Mouse (Mus musculus) G1E (cell line): ENCODE results near the gene Prkcq. TPM values are rescaled to one million over a fixed set of nuclear protein-coding genes. Genes with fewer than 3 reads are reported as not detected.

Experiments
- ATAC-seq: 2 replicates; pipeline ENCODE4 v1.8.0; 2016; ENCODE audit warnings: mild to moderate bottlenecking; ENCODE audit not compliant: insufficient number of reproducible peaks, poor library complexity, low FRiP score, severe bottlenecking; ENCODE audit errors: extremely low read depth
- DNase-seq: peaks from one replicate; pipeline ENCODE4 v3.0.0; 2012; ENCODE audit warnings: low spot score
- H3K27me3 ChIP-seq: 2 replicates; pipeline ENCODE4 v1.6.1; 2012; ENCODE audit warnings: mild to moderate bottlenecking, low read length, inconsistent platforms; ENCODE audit not compliant: insufficient read depth
- H3K36me3 ChIP-seq: replicated peaks from 2 replicates; pipeline ENCODE3; 2012; ENCODE audit warnings: mild to moderate bottlenecking, inconsistent platforms
- H3K4me1 ChIP-seq: 2 replicates; pipeline ENCODE4 v1.6.1; 2012; ENCODE audit warnings: low read depth, low read length, inconsistent platforms, mixed read lengths; ENCODE audit not compliant: insufficient read depth
- H3K4me3 ChIP-seq: 2 replicates; pipeline ENCODE4 v1.5.1; 2012; ENCODE audit warnings: low read depth, mild to moderate bottlenecking, inconsistent platforms, low read length, moderate library complexity, mixed read lengths
- H3K9me3 ChIP-seq: replicated peaks from 2 replicates; pipeline ENCODE4 v1.6.1; 2012; ENCODE audit warnings: inconsistent platforms
- CTCF ChIP-seq: IDR thresholded peaks from 2 replicates; pipeline ENCODE4 v1.5.1; 2012; ENCODE audit warnings: low read depth, low read length, inconsistent platforms, mixed read lengths
- GATA1 ChIP-seq: IDR thresholded peaks from 2 replicates; pipeline ENCODE4 v1.6.1; 2012; ENCODE audit warnings: borderline replicate concordance, low read length, inconsistent platforms, mixed read lengths
- GATA2 ChIP-seq: IDR thresholded peaks from 2 replicates; pipeline ENCODE4 v1.6.1; 2012; ENCODE audit warnings: low read depth, low read length, inconsistent platforms, borderline replicate concordance
- POLR2AphosphoS5 ChIP-seq: IDR thresholded peaks from 2 replicates; pipeline ENCODE4 v1.6.1; 2012; ENCODE audit warnings: low read depth, low read length, inconsistent platforms; ENCODE audit not compliant: insufficient replicate concordance
- TAL1 ChIP-seq: conservative IDR thresholded peaks from 2 replicates; pipeline ENCODE4 v1.6.1; 2012; ENCODE audit warnings: low read depth, low read length, inconsistent platforms, mixed read lengths
- polyA plus RNA-seq: library from polyadenylated mRNA; stranded (reverse); fragments of >175 nt; gene quantifications from 2 replicates; pipeline ENCODE4 v1.2.3, GENCODE M21; 2012
- total RNA-seq, 2 experiments: library from RNA; stranded (forward) in 1 of 2; stranded (reverse) in 1 of 2; fragments of 200-1000 nt in 1 of 2; fragments of >200 nt in 1 of 2; fragmentation: Nextera tagmentation in 1 of 2; gene quantifications; 2 replicates each; pipeline ENCODE4 v1.2.3; 2014 to 2017

Gene Prkcq
- total and polyA plus RNA-seq, 3 experiments: 0.27 TPM; not detected in 2

DNA sequence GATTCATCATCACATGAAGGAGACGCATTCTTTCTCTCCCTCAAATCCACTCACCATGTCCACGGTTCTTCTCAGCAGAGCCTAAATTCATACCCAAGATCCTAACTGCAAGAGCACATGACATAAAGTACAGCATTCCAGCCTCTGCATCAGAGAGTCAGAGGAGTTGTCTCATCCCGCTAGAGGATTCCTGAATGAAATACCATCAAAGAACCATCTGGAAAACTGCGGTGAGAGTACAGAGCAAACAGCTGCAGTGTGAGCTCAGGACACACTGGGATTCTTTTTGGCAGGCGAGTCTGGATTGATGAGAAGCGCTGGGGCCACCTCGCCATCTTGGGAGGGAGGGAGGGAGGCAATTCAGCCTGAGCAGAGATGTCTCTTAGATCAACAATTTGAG lies 20.9 kb upstream of the Prkcq start:
- Histone ChIP-seq H3K4me1 (no peaks in the 10 kb centered on the region), H3K4me3 (no peak overlapping the region), H3K9me3 (no peaks in the 10 kb centered on the region), H3K36me3 (no peaks in the 10 kb centered on the region), H3K27me3 (no peaks in the 10 kb centered on the region)
- DNase-seq: no peak
- ATAC-seq: no peak
- no peak for TF ChIP-seq GATA1
- TF ChIP-seq GATA2: no peak
- no peak for TF ChIP-seq TAL1
- no peak for TF ChIP-seq POLR2AphosphoS5
- TF ChIP-seq CTCF: no peak

DNA sequence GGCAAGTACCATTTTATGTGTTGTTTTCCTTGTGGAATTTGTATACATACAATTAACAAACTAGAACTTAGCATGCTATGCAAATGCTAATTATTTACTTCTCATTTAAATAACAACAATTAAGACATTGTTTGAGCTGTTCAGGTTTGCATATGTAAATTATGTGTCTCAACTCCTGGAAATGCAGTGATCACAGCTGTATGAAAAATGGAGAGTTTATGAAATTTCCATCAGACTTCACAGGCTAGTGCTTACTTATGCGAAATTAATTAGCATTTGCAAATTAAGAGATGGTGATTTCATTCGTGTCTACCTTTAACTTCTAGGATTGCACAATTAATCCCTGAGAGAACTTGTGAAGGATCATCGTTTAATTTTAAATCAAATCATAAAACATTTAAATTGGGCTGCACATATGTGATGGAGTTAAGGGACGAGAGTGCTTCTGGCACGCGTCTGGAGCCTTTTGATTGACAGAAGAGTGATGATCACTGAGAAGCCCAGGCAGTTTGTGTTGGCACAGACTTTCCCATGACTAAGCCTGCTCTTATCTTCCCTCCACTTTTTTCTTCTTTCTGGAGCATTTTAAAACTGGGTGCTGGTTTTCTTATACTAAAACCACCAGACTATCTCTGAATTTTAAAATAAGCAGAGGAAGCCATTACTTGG lies 20.1 kb upstream of the Prkcq start:
- no peaks in the 10 kb centered on the region for H3K4me1 ChIP-seq
- TF ChIP-seq GATA1 (no peak), CTCF (no peak), TAL1 (no peak), GATA2 (no peak), POLR2AphosphoS5 (no peak)

DNA sequence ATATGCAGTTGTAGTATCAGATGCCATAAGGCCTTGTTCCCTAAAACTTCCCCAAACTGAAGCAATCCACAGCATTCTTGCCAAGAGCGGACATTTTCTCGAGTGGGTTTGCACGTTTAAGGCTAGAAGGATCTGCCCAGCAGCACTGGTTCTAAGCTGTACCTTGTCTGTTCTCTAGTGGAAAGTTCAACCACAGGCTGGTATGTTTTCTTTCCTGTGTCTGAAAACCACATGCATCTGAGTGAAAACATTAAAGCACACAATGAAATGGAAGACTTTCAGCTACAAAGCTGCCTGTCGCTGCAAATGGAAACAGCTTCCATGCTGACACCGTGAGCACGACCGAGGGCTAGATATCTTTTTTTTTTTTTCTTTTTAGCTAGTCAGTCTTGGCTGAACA lies 12.3 kb upstream of the Prkcq start:
- H3K4me1 ChIP-seq: no peaks in the 10 kb centered on the region

More for the DNA sequence above, 20.1 kb upstream of the Prkcq start:
- DNase-seq: no peak
- Histone ChIP-seq H3K9me3 (no peaks in the 10 kb centered on the region), H3K4me3 (no peak overlapping the region), H3K36me3 (no peaks in the 10 kb centered on the region), H3K27me3 (no peaks in the 10 kb centered on the region)
- no peak for ATAC-seq

DNA sequence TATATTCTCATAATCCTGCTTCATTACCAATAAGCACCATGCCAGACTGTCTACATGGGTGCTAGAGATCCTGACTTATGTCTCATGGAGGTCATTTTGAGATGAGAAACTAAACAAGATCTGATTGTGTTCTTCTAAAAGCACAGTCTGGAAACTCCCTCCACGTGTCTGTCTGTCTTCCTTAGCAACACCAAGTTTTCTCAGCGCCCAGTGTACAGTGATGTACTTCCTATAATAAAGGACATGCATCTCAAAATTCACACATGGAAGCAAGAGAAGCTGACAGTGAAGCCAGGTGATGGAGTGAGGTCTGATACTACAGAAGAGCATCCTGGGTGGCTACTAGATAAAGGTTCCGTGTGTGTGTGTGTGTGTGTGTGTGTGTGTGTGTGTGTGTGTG lies 11.2 kb upstream of the Prkcq start:
- H3K4me3 ChIP-seq: no peak overlapping the region
- ATAC-seq (no peak), DNase-seq (no peak)
- H3K9me3 ChIP-seq: no peaks in the 10 kb centered on the region
- TF ChIP-seq CTCF: no peak
- no peak for TF ChIP-seq GATA1
- no peak for TF ChIP-seq POLR2AphosphoS5
- H3K36me3 ChIP-seq: no peaks in the 10 kb centered on the region
- no peaks in the 10 kb centered on the region for H3K27me3 ChIP-seq
- no peaks in the 10 kb centered on the region for H3K4me1 ChIP-seq

More for the DNA sequence above, 12.3 kb upstream of the Prkcq start:
- Histone ChIP-seq H3K36me3 (no peaks in the 10 kb centered on the region), H3K4me3 (no peak overlapping the region), H3K27me3 (no peaks in the 10 kb centered on the region), H3K9me3 (no peaks in the 10 kb centered on the region)
- DNase-seq (no peak), ATAC-seq (no peak)
- TF ChIP-seq GATA2 (no peak), CTCF (no peak), POLR2AphosphoS5 (no peak), GATA1 (no peak), TAL1 (no peak)

DNA sequence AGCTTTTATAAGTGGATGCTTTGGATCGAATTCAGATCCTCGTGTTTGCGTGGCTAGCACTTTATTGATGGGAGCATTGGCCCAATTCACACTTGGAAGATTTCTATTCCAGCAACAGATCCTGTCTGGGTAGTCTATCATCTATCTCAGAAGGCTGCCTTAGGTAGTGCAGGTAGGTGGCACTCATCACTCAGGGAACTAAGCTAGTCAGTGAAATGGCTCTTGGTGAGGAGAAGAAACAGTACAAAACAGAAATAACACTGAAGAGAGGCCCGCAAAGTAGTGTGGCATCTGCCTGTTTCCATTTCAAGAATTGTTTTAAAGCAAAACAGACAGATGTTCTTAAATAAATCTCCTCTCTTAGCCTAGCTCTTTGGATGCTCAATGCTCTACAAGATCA lies 10.6 kb upstream of the Prkcq start:
- Histone ChIP-seq H3K4me3 (no peak overlapping the region), H3K9me3 (no peaks in the 10 kb centered on the region), H3K27me3 (no peaks in the 10 kb centered on the region), H3K36me3 (no peaks in the 10 kb centered on the region), H3K4me1 (no peaks in the 10 kb centered on the region)
- no peak for TF ChIP-seq GATA1
- DNase-seq: no peak
- no peak for ATAC-seq

DNA sequence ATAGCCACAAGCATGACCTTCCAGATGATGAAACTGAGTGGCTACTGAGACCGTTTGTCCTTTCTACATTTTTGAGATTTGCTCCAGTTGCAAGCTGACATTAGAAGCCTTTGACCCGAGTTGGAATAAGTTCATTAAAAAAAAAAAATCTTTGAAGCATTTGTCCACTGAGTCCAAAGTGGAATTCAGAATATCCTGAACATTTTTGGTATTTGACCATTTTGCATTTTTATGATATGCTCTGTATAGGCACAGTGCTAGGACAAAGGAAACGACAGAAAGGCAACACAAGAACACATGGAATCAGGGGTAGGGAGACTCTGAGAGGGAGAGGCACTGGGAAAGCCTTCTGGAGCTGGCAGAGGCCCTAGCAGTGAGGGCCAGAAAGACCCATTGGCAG lies 9.2 kb upstream of the Prkcq start:
- TF ChIP-seq TAL1: no peak
- no peak for TF ChIP-seq POLR2AphosphoS5
- no peak for TF ChIP-seq GATA2
- TF ChIP-seq GATA1: no peak

DNA sequence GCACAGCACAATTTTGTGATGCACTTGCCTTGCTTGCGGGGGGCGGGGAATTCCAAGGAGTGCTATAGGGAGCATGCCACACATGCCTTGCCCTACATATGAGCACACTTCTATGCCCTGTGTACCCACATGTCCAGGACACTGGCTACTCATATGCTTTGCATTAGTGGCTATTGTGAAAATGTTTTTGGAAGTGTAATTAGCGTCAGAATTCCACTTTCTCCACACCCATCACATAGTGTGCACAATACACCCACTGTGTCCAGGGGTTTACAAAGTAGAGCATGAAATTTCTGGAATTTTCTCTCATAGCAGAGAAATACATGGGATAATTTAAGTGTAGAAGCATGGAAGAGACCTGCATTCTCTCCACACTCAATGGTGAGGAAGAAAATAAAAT lies 7.7 kb upstream of the Prkcq start:
- H3K4me1 ChIP-seq: no peaks in the 10 kb centered on the region
- no peak for ATAC-seq
- no peak overlapping the region for H3K4me3 ChIP-seq
- no peaks in the 10 kb centered on the region for H3K27me3 ChIP-seq
- no peaks in the 10 kb centered on the region for H3K36me3 ChIP-seq
- no peaks in the 10 kb centered on the region for H3K9me3 ChIP-seq
- no peak for TF ChIP-seq GATA2
- TF ChIP-seq GATA1: no peak
- no peak for TF ChIP-seq CTCF
- no peak for TF ChIP-seq POLR2AphosphoS5
- no peak for TF ChIP-seq TAL1
- no peak for DNase-seq

More for the DNA sequence above, 9.2 kb upstream of the Prkcq start:
- Histone ChIP-seq H3K4me1 (no peaks in the 10 kb centered on the region), H3K4me3 (no peak overlapping the region), H3K36me3 (no peaks in the 10 kb centered on the region), H3K9me3 (no peaks in the 10 kb centered on the region), H3K27me3 (no peaks in the 10 kb centered on the region)
- ATAC-seq (no peak), DNase-seq (no peak)
